Mouse (Mus musculus): ENCODE measurements around the gene Khdc3.
A peak's percentile ranks its signal among the peaks of the same experiment; 100 is the strongest.
"Not testable (repeated sequence)": the region's sequence is repeated elsewhere in the genome, so short reads cannot be mapped to it uniquely, and the experiment has no call there.

Khdc3 gene

GRCm38 (mm10) chr9:73102181-73102580 is 545 bp downstream of the Khdc3 start, which contains the start of gene Gm20509:
TSS of gene Gm20509 (plus strand) at chr9:73102470.
- DNase-seq (ENCODE audit: extremely low read depth, low read depth): no peak

- no peak for DNase-seq (ENCODE audit: extremely low read depth, low read depth)
These were observed 1.7 kb downstream of the Khdc3 start for GRCm38 (mm10) chr9:73103159-73103879.

GRCm38 (mm10) chr9:73103880-73104198 is 2.2 kb downstream of the Khdc3 start:
- no peak for DNase-seq (ENCODE audit: extremely low read depth, low read depth)

- no peak for DNase-seq (ENCODE audit: extremely low read depth, low read depth)
These were observed 3.5 kb downstream of the Khdc3 start for GRCm38 (mm10) chr9:73105141-73105540.

- no peak for DNase-seq (ENCODE audit: extremely low read depth, low read depth)
These were observed 4.1 kb downstream of the Khdc3 start for GRCm38 (mm10) chr9:73105771-73106170.

GRCm38 (mm10) chr9:73112919-73113906 is 11.6 kb downstream of the Khdc3 start, which contains the start of gene Rsl24d1:
TSS of gene Rsl24d1 (plus strand) at chr9:73113426.
- DNase-seq (ENCODE audit: extremely low read depth, low read depth): peak; percentile 86

- DNase-seq (ENCODE audit: extremely low read depth, low read depth): not testable (repeated sequence)
These were observed 15.1 kb downstream of the Khdc3 start for GRCm38 (mm10) chr9:73116704-73117103.

- DNase-seq (ENCODE audit: extremely low read depth, low read depth): no peak
These were observed 16.4 kb downstream of the Khdc3 start for GRCm38 (mm10) chr9:73118012-73118411.

- no peak for DNase-seq (ENCODE audit: extremely low read depth, low read depth)
These were observed 20.1 kb downstream of the Khdc3 start for GRCm38 (mm10) chr9:73121735-73122134.

- no peak for DNase-seq (ENCODE audit: extremely low read depth, low read depth)
These were observed 23.5 kb downstream of the Khdc3 start for GRCm38 (mm10) chr9:73125043-73125570.

GRCm38 (mm10) chr9:73127457-73127856 is 25.8 kb downstream of the Khdc3 start:
- DNase-seq (ENCODE audit: extremely low read depth, low read depth): no peak

GRCm38 (mm10) chr9:73129875-73130274 is 28.2 kb downstream of the Khdc3 start:
- DNase-seq (ENCODE audit: extremely low read depth, low read depth): no peak

GRCm38 (mm10) chr9:73130529-73130928 is 28.9 kb downstream of the Khdc3 start:
- DNase-seq (ENCODE audit: extremely low read depth, low read depth): no peak

- no peak for DNase-seq (ENCODE audit: extremely low read depth, low read depth)
These were observed 35.8 kb downstream of the Khdc3 start for GRCm38 (mm10) chr9:73137341-73137886.

Data from MEL-GATA-1-ER (cell line).